Mouse (Mus musculus): ENCODE measurements around the gene Hook2. TPM values are rescaled to one million over a fixed set of nuclear protein-coding genes. Genes with fewer than 3 reads are reported as not detected.
A peak's percentile ranks its signal among the peaks of the same experiment; 100 is the strongest.

Gene Hook2
- 24.2 and 27.2 TPM in 2 replicates for polyA plus RNA-seq (2015; fragmentation: Nextera tagmentation; extraction: Ambion mirVana)

DNA sequence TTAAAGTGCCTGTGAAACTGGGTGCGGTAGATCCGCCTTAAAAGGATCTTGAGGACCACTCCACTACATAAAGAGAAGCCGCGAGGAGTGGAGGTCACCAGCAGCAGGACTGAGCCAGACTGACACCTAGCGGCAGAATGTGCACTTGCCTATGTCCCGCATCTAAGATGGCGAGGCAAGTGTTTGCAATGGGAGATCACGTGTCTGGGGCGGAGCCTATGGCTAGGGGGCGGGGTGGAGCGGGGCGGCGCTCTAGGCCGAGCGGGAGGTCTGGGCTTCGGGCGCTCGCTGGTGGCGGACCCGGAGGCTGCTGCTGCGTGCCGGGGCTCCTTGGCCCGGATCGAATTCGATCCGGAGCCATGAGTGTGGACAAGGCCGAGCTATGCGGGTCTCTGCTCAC, at the start of gene Hook2:
Gene Hook2 (plus strand): TSS at position 255 of the 400 bp plus-strand sequence.
- H3K27ac ChIP-seq (ENCODE audit: low read length), result peak within 1 kb of the TSS; percentile 94
- no peaks in the 10 kb centered on the region for H3K36me3 ChIP-seq (ENCODE audit: control insufficient read depth, insufficient read depth, low read length)
- H3K4me1 ChIP-seq (replicated peaks; ENCODE audit: control insufficient read depth, insufficient read depth, low read length), result peaks cover 22% of the 10 kb centered on the region
- peak within 1 kb of the TSS; percentile 88 for H3K4me2 ChIP-seq (ENCODE audit: low read depth, low read length)
- peak within 1 kb of the TSS; percentile 82 for H3K9ac ChIP-seq (ENCODE audit: low read length)
- no peaks in the 10 kb centered on the region for H3K9me3 ChIP-seq (ENCODE audit: control insufficient read depth, low read length)
- under 1% methylated on average over 27 of the region's 28 CpGs for WGBS
- H3K27me3 ChIP-seq (ENCODE audit: control insufficient read depth, insufficient read depth, low read depth, low read length), result no peaks in the 10 kb centered on the region; the same call in 1 of the 2 replicates
- peak; percentile 91 for ATAC-seq (ENCODE audit: low read depth)
- H3K4me3 ChIP-seq (ENCODE audit: low read length), result peak within 1 kb of the TSS; percentile 73

DNA sequence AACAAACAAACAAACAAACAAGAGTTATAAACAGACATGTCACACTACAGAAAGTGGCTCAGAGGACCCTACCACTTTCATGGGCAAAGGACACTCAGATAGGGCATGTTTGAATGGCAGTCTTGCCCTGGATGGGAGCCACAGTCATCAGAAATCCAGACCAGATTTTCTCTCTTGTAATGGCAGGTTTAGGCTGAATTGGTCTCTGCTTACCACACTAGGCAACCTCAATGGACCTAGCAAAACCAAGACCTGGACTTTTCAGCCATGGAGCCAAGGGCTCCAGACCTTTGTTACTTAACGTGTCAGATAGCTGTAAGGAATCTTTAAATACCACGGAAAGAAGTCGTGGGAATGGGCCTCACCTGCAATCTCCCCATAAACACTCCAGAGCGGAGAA, 46.7 kb upstream of the Hook2 start:
- Histone ChIP-seq H3K36me3 (ENCODE audit: control insufficient read depth, insufficient read depth, low read length) (no peaks in the 10 kb centered on the region), H3K9ac (ENCODE audit: low read length) (no peak overlapping the region), H3K4me3 (ENCODE audit: low read length) (no peak overlapping the region), H3K9me3 (ENCODE audit: control insufficient read depth, low read length) (no peaks in the 10 kb centered on the region), H3K4me1 (replicated peaks; ENCODE audit: control insufficient read depth, insufficient read depth, low read length) (peaks cover 10% of the 10 kb centered on the region; the same call in 1 of the 2 replicates), H3K27me3 (ENCODE audit: control insufficient read depth, insufficient read depth, low read depth, low read length) (peaks cover 45% of the 10 kb centered on the region), H3K27ac (ENCODE audit: low read length) (no peak overlapping the region), H3K4me2 (ENCODE audit: low read depth, low read length) (no peak overlapping the region)
- no peak for ATAC-seq (ENCODE audit: low read depth)
- WGBS, result 13% methylated on average over 4 of the region's 4 CpGs

DNA sequence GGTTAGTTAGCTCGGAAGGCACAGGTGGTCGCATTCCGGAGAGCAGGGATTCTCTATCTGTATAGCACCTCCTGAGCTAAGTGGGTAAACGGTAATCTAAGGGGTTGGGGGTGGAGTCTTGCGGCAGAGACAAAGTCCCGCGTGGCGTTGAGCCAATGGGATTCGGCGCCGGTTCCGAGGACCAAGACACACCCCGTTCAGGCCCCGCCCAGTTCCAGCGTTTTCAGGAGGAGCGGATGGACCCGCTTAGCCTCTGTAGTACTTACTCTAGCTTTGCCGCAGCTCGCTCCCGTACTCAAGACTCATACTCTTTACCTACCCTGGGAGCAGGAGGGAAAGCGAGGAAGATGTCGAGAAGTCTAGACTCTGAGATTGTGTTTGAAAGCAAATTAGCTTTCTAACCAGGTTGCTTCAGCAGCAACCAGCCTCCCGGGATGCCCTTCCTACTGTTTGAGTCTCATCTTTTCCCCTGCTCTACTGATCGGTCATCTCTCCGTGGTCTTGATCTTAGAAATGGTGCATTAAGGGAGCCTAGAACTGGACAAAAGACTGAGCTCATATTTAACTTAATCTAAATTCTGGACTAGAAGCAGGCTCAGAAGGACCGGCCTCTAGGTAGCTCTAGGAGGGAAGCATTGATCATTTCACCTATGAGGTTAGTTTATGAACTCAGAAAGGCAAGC, 45.8 kb upstream of the Hook2 start:
- ATAC-seq (ENCODE audit: low read depth), result 0 out of 2 replicates have a peak, but pooled peaks have one; percentile 41
- H3K9me3 ChIP-seq (ENCODE audit: control insufficient read depth, low read length), result no peaks in the 10 kb centered on the region
- no peaks in the 10 kb centered on the region for H3K36me3 ChIP-seq (ENCODE audit: control insufficient read depth, insufficient read depth, low read length)
- H3K9ac ChIP-seq (ENCODE audit: low read length), result no peak overlapping the region
- WGBS, result 4% methylated on average over 26 of the region's 26 CpGs
- peaks cover 44% of the 10 kb centered on the region for H3K27me3 ChIP-seq (ENCODE audit: control insufficient read depth, insufficient read depth, low read depth, low read length)
- H3K4me2 ChIP-seq (ENCODE audit: low read depth, low read length), result no peak overlapping the region
- H3K27ac ChIP-seq (ENCODE audit: low read length), result no peak overlapping the region
- H3K4me1 ChIP-seq (replicated peaks; ENCODE audit: control insufficient read depth, insufficient read depth, low read length), result peaks cover 10% of the 10 kb centered on the region; the same call in 1 of the 2 replicates
- no peak overlapping the region for H3K4me3 ChIP-seq (ENCODE audit: low read length)

DNA sequence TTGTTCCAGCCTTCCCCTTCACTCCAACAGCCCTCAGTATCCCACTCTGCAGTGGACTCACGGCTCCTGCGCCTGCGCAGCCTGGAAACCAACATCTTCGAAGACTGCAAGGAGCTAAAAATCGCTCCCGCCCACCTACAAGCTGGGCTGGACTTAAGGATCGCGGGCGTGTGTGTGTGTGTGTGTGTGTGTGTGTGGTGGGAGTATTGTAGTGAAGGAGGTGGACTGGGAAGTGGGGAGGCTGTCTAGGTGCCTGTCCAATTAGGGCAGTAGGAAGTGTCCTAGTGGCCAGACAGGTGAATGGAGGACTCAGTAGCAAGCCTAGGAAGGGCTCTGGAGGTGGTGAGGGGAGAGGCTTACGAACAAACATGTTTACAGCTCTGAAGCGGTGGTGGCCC, 45.2 kb upstream of the Hook2 start:
- Histone ChIP-seq H3K27me3 (ENCODE audit: control insufficient read depth, insufficient read depth, low read depth, low read length) (peaks cover 44% of the 10 kb centered on the region), H3K4me1 (replicated peaks; ENCODE audit: control insufficient read depth, insufficient read depth, low read length) (peaks cover 10% of the 10 kb centered on the region; the same call in 1 of the 2 replicates), H3K4me2 (ENCODE audit: low read depth, low read length) (no peak overlapping the region), H3K9me3 (ENCODE audit: control insufficient read depth, low read length) (no peaks in the 10 kb centered on the region), H3K4me3 (ENCODE audit: low read length) (no peak overlapping the region), H3K9ac (ENCODE audit: low read length) (no peak overlapping the region), H3K27ac (ENCODE audit: low read length) (no peak overlapping the region), H3K36me3 (ENCODE audit: control insufficient read depth, insufficient read depth, low read length) (no peaks in the 10 kb centered on the region)
- 0 out of 2 replicates have a peak, but pooled peaks have one; percentile 13 for ATAC-seq (ENCODE audit: low read depth)
- WGBS, result 4% methylated on average over 11 of the region's 11 CpGs

DNA sequence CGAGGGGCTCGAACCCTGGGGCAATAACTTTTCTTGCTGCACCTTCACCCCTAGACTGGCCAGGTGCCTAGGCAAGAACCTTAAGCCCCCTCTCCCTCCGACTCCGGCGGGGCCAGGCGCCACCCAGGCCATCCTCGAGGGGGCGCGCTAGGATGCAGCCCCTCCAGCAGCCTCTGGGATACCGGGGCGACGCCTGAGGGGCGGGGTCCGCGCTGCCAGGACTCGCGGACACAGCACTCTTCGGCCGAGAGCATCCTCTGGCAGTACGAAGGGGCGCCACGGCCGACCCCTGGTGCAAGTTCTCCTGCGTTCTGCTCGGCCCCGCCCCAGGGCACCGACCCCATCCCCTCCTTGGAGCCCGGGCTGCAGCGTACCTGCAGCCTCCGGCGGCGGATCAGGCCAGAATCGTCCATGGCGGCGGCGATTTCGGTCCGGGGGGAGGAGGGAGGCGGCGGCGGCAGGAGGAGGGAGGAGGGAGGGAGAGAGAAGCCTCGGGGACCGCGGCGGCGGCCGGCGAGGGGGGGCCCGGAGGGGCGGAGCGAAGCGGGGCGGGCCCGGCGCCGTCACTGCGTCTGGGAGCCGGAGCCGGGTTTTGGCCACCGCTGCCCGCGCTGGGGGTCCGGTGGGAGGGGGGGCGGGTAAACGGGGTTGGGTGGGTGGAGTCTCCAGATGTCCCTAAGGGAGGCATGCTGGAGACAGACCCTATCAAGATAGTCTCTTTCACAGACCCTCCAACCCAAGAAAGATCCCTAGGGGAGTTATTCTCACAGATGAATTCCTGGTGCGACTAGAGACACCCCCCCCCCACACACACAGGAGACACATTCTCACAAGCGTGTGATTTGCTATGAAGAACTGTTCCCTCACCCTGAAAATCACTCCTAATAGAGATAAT, 44.5 kb upstream of the Hook2 start:
- ATAC-seq (ENCODE audit: low read depth), result 0 out of 2 replicates have a peak, but pooled peaks have one; percentile 18
- peaks cover 10% of the 10 kb centered on the region; the same call in 1 of the 2 replicates for H3K4me1 ChIP-seq (replicated peaks; ENCODE audit: control insufficient read depth, insufficient read depth, low read length)
- peak overlapping the region; percentile 49 for H3K4me3 ChIP-seq (ENCODE audit: low read length)
- H3K9me3 ChIP-seq (ENCODE audit: control insufficient read depth, low read length), result no peaks in the 10 kb centered on the region
- H3K27ac ChIP-seq (ENCODE audit: low read length), result no peak overlapping the region
- H3K4me2 ChIP-seq (ENCODE audit: low read depth, low read length), result peak overlapping the region; percentile 82
- no peak overlapping the region for H3K9ac ChIP-seq (ENCODE audit: low read length)
- no peaks in the 10 kb centered on the region for H3K36me3 ChIP-seq (ENCODE audit: control insufficient read depth, insufficient read depth, low read length)
- WGBS, result 1% methylated on average over 50 of the region's 67 CpGs
- H3K27me3 ChIP-seq (ENCODE audit: control insufficient read depth, insufficient read depth, low read depth, low read length), result peaks cover 48% of the 10 kb centered on the region

DNA sequence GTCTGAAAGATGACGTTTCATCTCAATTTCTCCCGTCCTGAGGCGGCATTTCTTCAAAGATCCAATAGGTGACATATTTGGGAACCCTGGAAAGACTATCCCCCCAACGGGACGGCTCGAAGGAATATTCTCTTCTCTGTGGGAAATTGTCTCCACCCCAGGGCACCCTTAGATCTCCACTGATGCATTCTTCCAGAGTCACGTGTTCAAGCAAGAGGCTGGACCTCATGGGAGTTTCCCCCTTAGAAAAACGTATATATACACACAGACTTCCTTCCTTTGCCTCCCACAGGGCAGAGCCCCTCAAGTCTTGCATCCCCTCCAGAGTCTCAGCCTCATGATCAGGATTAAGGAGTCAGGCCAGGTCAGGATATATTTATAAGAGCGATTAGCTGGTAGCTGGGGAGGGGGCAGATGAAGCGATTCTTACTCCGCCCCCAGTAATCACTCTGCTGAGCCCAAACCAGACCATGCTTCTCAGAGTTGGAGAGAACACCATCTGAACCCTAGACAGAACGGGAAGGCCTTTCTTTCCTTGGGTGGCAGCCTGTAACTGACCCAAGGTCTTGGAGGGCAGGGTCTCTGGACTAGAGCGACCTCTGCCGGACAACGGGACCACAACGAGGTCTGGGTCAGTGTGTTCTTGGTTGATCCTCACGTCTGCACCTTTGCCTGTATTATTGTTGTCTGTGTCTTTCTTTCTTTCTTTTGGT, 43.7 kb upstream of the Hook2 start, which contains the start of gene Rtbdn:
Gene Rtbdn (plus strand): TSS at position 464 of the 713 bp plus-strand sequence.
- peak within 1 kb of the TSS; percentile 49 for H3K4me3 ChIP-seq (ENCODE audit: low read length)
- no peak within 1 kb of the TSS for H3K9ac ChIP-seq (ENCODE audit: low read length)
- H3K9me3 ChIP-seq (ENCODE audit: control insufficient read depth, low read length), result no peaks in the 10 kb centered on the region
- H3K27me3 ChIP-seq (ENCODE audit: control insufficient read depth, insufficient read depth, low read depth, low read length), result peaks cover 48% of the 10 kb centered on the region
- no peaks in the 10 kb centered on the region for H3K36me3 ChIP-seq (ENCODE audit: control insufficient read depth, insufficient read depth, low read length)
- H3K4me2 ChIP-seq (ENCODE audit: low read depth, low read length), result peak within 1 kb of the TSS; percentile 82
- ATAC-seq (ENCODE audit: low read depth), result peak; percentile 31; the same call in 1 of the 2 replicates
- H3K27ac ChIP-seq (ENCODE audit: low read length), result no peak within 1 kb of the TSS
- peaks cover 10% of the 10 kb centered on the region; the same call in 1 of the 2 replicates for H3K4me1 ChIP-seq (replicated peaks; ENCODE audit: control insufficient read depth, insufficient read depth, low read length)
- 12% methylated on average over 17 of the region's 17 CpGs for WGBS

DNA sequence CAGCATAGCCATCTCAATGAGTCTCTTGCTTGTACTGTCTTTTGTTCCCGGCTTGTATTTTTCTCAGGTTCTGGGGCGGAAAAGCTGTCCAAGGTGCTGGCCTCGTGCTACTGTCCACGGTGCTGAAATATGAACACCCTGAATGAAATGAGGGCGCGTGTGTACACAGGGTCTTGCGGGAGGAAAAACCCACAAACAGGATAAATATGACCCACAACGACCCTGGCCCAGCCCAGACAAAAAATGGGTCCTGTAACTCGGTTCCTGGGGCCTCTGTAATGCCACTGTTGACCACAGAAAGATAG, 43.2 kb upstream of the Hook2 start:
- ATAC-seq (ENCODE audit: low read depth), result peak; percentile 34; the same call in 1 of the 2 replicates
- WGBS, result 9% methylated on average over 9 of the region's 9 CpGs
- no peak overlapping the region for H3K4me2 ChIP-seq (ENCODE audit: low read depth, low read length)
- H3K9ac ChIP-seq (ENCODE audit: low read length), result no peak overlapping the region
- no peak overlapping the region for H3K4me3 ChIP-seq (ENCODE audit: low read length)
- H3K9me3 ChIP-seq (ENCODE audit: control insufficient read depth, low read length), result no peaks in the 10 kb centered on the region
- H3K36me3 ChIP-seq (ENCODE audit: control insufficient read depth, insufficient read depth, low read length), result no peaks in the 10 kb centered on the region
- H3K27me3 ChIP-seq (ENCODE audit: control insufficient read depth, insufficient read depth, low read depth, low read length), result peaks cover 48% of the 10 kb centered on the region
- H3K27ac ChIP-seq (ENCODE audit: low read length), result no peak overlapping the region
- H3K4me1 ChIP-seq (replicated peaks; ENCODE audit: control insufficient read depth, insufficient read depth, low read length), result peaks cover 10% of the 10 kb centered on the region; the same call in 1 of the 2 replicates

DNA sequence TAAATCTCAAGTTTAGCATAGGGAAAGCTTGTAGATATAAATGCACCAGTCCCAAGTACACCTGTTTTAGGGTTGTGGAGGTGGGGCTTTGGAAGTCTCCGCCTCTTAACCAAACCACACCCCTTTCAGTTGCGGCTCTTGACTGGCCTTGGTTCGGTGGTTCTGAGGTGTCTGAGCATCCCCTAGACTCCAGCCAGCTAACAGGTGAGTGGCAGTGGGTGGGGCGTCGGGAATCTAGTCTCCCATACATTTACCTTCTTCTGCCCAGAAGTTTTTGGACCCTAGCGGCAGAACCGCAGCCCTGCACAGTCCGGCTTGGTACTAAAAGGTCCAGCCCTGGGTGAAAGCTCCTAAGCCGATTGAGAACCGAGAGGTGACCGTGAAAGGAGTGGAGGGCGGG, 40.6 kb upstream of the Hook2 start:
- H3K36me3 ChIP-seq (ENCODE audit: control insufficient read depth, insufficient read depth, low read length), result no peaks in the 10 kb centered on the region
- no peak overlapping the region for H3K4me2 ChIP-seq (ENCODE audit: low read depth, low read length)
- peaks cover 10% of the 10 kb centered on the region; the same call in 1 of the 2 replicates for H3K4me1 ChIP-seq (replicated peaks; ENCODE audit: control insufficient read depth, insufficient read depth, low read length)
- no peaks in the 10 kb centered on the region for H3K9me3 ChIP-seq (ENCODE audit: control insufficient read depth, low read length)
- peaks cover 31% of the 10 kb centered on the region for H3K27me3 ChIP-seq (ENCODE audit: control insufficient read depth, insufficient read depth, low read depth, low read length)
- no peak overlapping the region for H3K27ac ChIP-seq (ENCODE audit: low read length)
- no peak overlapping the region for H3K9ac ChIP-seq (ENCODE audit: low read length)
- ATAC-seq (ENCODE audit: low read depth), result no peak
- no peak overlapping the region for H3K4me3 ChIP-seq (ENCODE audit: low read length)
- 17% methylated on average over 12 of the region's 12 CpGs for WGBS

All from lung, embryonic 16.5 days (tissue).